Mouse (Mus musculus): Measurements from ENCODE around the gene Dtd1. TPM values are rescaled to one million over a fixed set of nuclear protein-coding genes. Genes with fewer than 3 reads are reported as not detected.

The Dtd1 gene
- polyA plus RNA-seq, 1 experiment from 2014 or later, result 17.5 TPM

DNA sequence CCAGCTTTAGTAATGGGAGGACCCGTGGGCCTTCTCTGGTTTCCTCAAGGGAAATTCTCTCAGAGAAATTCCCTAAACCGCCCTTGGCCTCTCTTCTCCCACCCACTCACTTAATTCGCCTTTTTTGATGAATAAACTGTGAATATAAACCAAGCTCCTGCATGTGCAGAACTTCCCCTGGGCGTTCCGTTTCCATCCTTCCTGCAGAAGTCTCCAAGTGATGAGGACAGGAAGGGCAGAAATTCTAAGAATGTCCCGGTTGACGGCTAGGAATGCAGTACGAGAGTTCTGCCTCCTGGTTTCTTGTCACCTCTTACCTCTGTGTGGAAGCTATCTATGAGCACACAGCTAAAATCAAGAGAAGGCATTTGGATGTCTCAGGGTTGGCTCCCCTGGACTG is 197.8 kb downstream of the Dtd1 start:
- WGBS (ENCODE audit: insufficient replicate concordance), result 45% methylated on average over 8 of the region's 8 CpGs
- H3K27ac ChIP-seq (replicated peaks), result no peak overlapping the region
- H3K36me3 ChIP-seq (replicated peaks), result no peaks in the 10 kb centered on the region
- no peak overlapping the region for H3K9ac ChIP-seq
- no peak overlapping the region for H3K4me2 ChIP-seq
- no peaks in the 10 kb centered on the region for H3K9me3 ChIP-seq (replicated peaks)
- no peaks in the 10 kb centered on the region for H3K4me1 ChIP-seq (replicated peaks)
- no peaks in the 10 kb centered on the region for H3K27me3 ChIP-seq
- no peak for ATAC-seq (ENCODE audit: insufficient read depth)
- H3K4me3 ChIP-seq (replicated peaks), result no peak overlapping the region

DNA sequence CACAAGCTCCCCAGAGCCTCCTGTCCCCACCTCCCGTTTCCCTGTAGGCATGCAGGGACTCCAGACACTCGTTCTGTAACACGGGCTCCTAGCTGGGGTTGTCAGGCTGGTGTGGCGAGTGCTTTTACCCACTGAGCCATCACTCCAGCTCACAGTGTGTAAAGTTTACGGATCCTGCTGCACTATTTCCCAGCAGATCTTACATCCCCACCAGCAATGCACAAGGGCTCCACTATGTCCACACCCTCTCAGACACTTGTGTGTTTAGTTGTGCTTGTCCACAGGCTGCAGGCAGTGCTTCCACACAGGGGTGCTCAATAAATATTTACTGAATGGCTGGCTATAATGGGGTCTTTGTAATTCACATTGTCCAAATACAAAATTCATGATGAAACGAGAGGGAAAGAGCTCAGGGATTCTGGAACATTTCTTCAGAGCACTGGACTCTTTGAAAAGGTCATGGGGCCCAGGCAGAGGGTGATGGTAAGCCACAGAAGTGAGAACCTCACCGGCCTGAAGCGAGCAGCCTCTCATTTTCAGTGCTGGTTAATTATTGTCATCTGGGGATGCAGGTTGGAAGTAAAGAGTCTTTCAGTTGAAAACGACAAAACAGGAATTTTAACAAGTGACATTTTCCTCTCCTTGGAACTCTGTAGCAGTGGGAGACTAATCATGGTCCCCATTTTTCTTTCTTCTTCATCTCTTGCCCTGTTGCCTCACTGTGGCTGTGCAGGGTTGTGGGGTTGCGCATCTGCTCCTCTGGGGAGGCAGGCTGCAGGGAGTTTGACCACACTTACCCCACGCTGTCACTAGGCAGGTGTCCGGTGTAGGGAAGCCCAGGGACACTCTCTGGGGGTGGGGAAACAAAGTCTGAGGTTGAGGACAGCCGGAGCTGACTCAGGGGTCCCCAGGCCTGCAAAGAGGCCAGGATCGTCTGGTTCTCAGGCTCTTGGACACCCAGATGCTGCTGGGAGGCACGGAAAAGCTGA is 208.4 kb downstream of the Dtd1 start:
- H3K4me2 ChIP-seq, result no peak overlapping the region
- no peaks in the 10 kb centered on the region for H3K4me1 ChIP-seq (replicated peaks)
- no peak overlapping the region for H3K27ac ChIP-seq (replicated peaks)
- 48% methylated on average over 15 of the region's 15 CpGs for WGBS (ENCODE audit: insufficient replicate concordance)
- no peak overlapping the region for H3K4me3 ChIP-seq (replicated peaks)
- H3K9me3 ChIP-seq (replicated peaks), result no peaks in the 10 kb centered on the region
- ATAC-seq (ENCODE audit: insufficient read depth), result no peak
- H3K36me3 ChIP-seq (replicated peaks), result no peaks in the 10 kb centered on the region
- H3K9ac ChIP-seq, result no peak overlapping the region
- no peaks in the 10 kb centered on the region for H3K27me3 ChIP-seq

Small RNA genes within 50 kb of the gene (microRNA-seq; reads per million reads assigned to microRNA genes)
- not detected for gene Gm24823

Other genes with a start within 250 kb of the Dtd1 start
- gene Kat14, start 230.9 kb upstream of the Dtd1 start, polyA plus RNA-seq (2015; fragmentation: Nextera tagmentation; extraction: Ambion mirVana), result 14.0 and 17.1 TPM in 2 replicates
- gene Pet117, start 230.9 kb upstream of the Dtd1 start, polyA plus RNA-seq (2015; fragmentation: Nextera tagmentation; extraction: Ambion mirVana), result 1.3 and 1.7 TPM in 2 replicates
- gene Dzank1, start 72.5 kb upstream of the Dtd1 start, polyA plus RNA-seq (2015; fragmentation: Nextera tagmentation; extraction: Ambion mirVana), result 0.01 and 0.03 TPM in 2 replicates
- 7.4 and 8.0 TPM in 2 replicates for gene Polr3f, start 72.2 kb upstream of the Dtd1 start, polyA plus RNA-seq (2015; fragmentation: Nextera tagmentation; extraction: Ambion mirVana)
- 10.0 and 10.3 TPM in 2 replicates for gene Rbbp9, start 49.0 kb upstream of the Dtd1 start, polyA plus RNA-seq (2015; fragmentation: Nextera tagmentation; extraction: Ambion mirVana)
- 42.5 and 43.4 TPM in 2 replicates for gene Sec23b, start 43.7 kb upstream of the Dtd1 start, polyA plus RNA-seq (2015; fragmentation: Nextera tagmentation; extraction: Ambion mirVana)
- gene Smim26, start 5.8 kb upstream of the Dtd1 start, polyA plus RNA-seq (2015; fragmentation: Nextera tagmentation; extraction: Ambion mirVana), result 12.0 and 16.5 TPM in 2 replicates
- gene Scp2d1, start 223.8 kb downstream of the Dtd1 start, polyA plus RNA-seq (2015; fragmentation: Nextera tagmentation; extraction: Ambion mirVana), result not detected in 2 replicates